Mouse (Mus musculus) stomach, embryonic 16.5 days (tissue): ENCODE measurements around the gene Plpp4. TPM values are rescaled to one million over a fixed set of nuclear protein-coding genes. Genes with fewer than 3 reads are reported as not detected.

ENCODE experiments used
- ATAC-seq: fragments of 200-750 bp; cut with Nextera tagmentation; 2 replicates; pipeline ENCODE4 v1.8.0; 2017; ENCODE audit warnings: moderate number of reproducible peaks, moderate TSS enrichment; ENCODE audit not compliant: insufficient read depth, low FRiP score
- H3K27ac ChIP-seq: fragments of 300-500 bp; sonication (generic); 2 replicates; pipeline ENCODE4 v1.5.1; 2014; ENCODE audit warnings: low read length
- H3K27me3 ChIP-seq: fragments of 300-500 bp; sonication (generic); 2 replicates; pipeline ENCODE4 v1.6.1; 2014; ENCODE audit warnings: low read length, control low read depth, mixed read lengths; ENCODE audit not compliant: control insufficient read depth, insufficient read depth
- H3K36me3 ChIP-seq: fragments of 300-500 bp; sonication (generic); 2 replicates; pipeline ENCODE4 v1.6.1; 2014; ENCODE audit warnings: low read length; ENCODE audit not compliant: control insufficient read depth, insufficient read depth
- H3K4me1 ChIP-seq: fragments of 300-500 bp; sonication (generic); 2 replicates; pipeline ENCODE4 v1.6.1; 2014; ENCODE audit warnings: low read length, control low read depth, mixed read lengths; ENCODE audit not compliant: control insufficient read depth, insufficient read depth
- H3K4me2 ChIP-seq: fragments of 300-500 bp; sonication (generic); 2 replicates; pipeline ENCODE4 v1.6.1; 2014; ENCODE audit warnings: low read depth, low read length, mixed read lengths
- H3K4me3 ChIP-seq: fragments of 300-500 bp; sonication (generic); replicated peaks from 2 replicates; pipeline ENCODE4 v1.5.1; 2014; ENCODE audit warnings: mild to moderate bottlenecking, low read length
- H3K9ac ChIP-seq: fragments of 300-500 bp; sonication (generic); 2 replicates; pipeline ENCODE4 v1.6.1; 2014; ENCODE audit warnings: low read length
- H3K9me3 ChIP-seq: fragments of 300-500 bp; sonication (generic); replicated peaks from 2 replicates; pipeline ENCODE4 v1.6.1; 2016; ENCODE audit warnings: low read length, control low read depth; ENCODE audit not compliant: control insufficient read depth
- WGBS: fragments of 180-500 bp; shearing (Covaris S2); extraction: QIAGEN DNeasy Blood & Tissue Kit; methylation state at CpG from one replicate; pipeline ENCODE4 v1.1.7; 2014; 5-methylcytosine and 5-hydroxymethylcytosine counted together
- polyA plus RNA-seq: library from polyadenylated mRNA; unstranded; fragments of >200 nt; fragmentation: Nextera tagmentation; extraction: Ambion mirVana; gene quantifications from 2 replicates; pipeline ENCODE4 v1.2.1, GENCODE M21; 2015

Plpp4 gene
- polyA plus RNA-seq: 0.50 and 0.54 TPM in 2 replicates

DNA sequence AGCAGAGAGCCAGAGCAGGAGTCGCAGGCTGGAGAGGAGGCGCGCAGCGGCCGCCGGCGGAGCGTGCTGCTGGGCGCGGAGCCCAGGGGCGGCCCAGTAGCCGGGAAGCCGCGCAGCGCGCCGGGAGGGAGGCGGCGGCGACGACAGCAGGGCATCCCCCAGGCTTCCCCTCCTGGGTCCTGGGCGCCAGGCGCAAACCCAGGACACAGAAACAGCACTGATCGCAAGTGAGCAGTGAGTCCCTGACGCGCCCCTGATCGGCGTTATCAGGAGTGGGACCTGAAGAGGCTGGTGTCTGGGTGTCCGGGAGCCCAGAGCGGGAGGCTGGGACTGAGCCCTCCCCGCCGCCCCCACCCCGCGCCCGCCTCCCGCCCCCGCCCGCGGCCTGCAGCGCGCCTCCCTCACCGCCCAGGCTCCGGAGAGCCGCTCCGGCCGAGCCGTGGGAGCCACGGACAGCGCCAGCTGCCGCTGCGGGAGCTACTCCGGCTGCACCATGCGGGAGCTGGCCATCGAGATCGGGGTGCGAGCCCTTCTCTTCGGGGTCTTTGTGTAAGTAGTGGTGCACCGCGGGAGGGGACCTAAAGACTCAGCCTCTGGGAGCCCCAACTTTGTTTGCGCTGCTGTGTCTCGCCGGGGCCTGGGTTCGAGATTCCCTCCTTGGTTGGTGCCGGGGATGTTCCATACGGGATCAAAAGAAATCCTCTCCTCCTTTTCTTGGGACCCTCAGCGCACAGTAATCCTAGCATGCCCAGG, at the start of gene Plpp4:
Plpp4 (plus strand) TSS at position 411 of the 753 bp plus-strand sequence.
- peak; percentile 78 for ATAC-seq
- H3K9me3 ChIP-seq: no peaks in the 10 kb centered on the region
- 0 out of 2 replicates have a peak, but pooled peaks cover 2% of the 10 kb centered on the region for H3K4me1 ChIP-seq
- no peaks in the 10 kb centered on the region for H3K36me3 ChIP-seq
- H3K27me3 ChIP-seq: peaks cover 29% of the 10 kb centered on the region
- 2% methylated on average over 63 of the region's 66 CpGs for WGBS
- no peak within 1 kb of the TSS for H3K27ac ChIP-seq
- H3K4me2 ChIP-seq: peak within 1 kb of the TSS; percentile 83
- peak within 1 kb of the TSS; percentile 46 for H3K4me3 ChIP-seq
- H3K9ac ChIP-seq: peak within 1 kb of the TSS; percentile 54; the same call in 1 of the 2 replicates

- H3K9ac ChIP-seq: no peak overlapping the region
- H3K27me3 ChIP-seq: no peaks in the 10 kb centered on the region
- ATAC-seq: peak; percentile 79
- 74% methylated on average over 10 of the region's 10 CpGs for WGBS
- H3K36me3 ChIP-seq: no peaks in the 10 kb centered on the region
- no peaks in the 10 kb centered on the region for H3K9me3 ChIP-seq
- H3K4me1 ChIP-seq: peaks cover 6% of the 10 kb centered on the region
- H3K4me2 ChIP-seq: no peak overlapping the region
- peak overlapping the region; percentile 60 for H3K27ac ChIP-seq
- no peak overlapping the region for H3K4me3 ChIP-seq
Measured at GRCm38 (mm10) chr7:129215926-129216543, 40.8 kb upstream of the Plpp4 start.

DNA sequence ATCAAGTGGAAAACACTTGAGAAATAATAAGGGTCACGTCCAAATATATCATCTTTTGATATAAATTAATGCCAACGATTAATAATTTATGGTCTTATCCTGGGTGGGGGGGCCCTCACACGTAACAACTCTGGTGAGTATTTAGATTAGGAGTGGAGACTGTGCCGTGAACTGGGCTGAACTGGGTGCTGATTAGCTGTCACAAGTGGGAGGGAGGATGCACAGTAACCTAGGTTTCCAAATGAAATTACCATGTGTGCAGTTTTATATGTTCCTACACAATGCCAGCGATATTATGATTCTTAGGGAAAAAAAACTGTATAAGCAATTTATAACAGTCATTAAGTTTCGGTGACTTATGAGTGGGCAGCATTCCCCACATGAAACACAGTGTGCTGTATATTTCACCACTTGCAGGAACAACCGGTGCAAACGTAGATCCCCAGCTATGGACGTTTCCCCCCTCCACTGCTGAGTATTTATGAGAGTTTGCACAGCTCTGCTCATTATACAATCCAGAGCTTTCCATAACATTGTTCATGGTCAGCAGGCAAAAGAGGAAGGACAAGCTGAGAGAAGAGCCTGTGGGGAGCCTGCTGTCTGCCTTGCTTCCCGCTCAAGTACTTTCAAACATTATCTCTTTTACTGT, 40.2 kb upstream of the Plpp4 start:
- Histone ChIP-seq H3K27me3 (no peaks in the 10 kb centered on the region), H3K4me3 (no peak overlapping the region), H3K9me3 (no peaks in the 10 kb centered on the region), H3K4me1 (peaks cover 6% of the 10 kb centered on the region), H3K27ac (0 out of 2 replicates have a peak overlapping the region, but pooled peaks have one; percentile 22), H3K9ac (no peak overlapping the region), H3K36me3 (no peaks in the 10 kb centered on the region), H3K4me2 (no peak overlapping the region)
- 52% methylated on average over 10 of the region's 10 CpGs for WGBS
- 0 out of 2 replicates have a peak, but pooled peaks have one; percentile 13 for ATAC-seq

DNA sequence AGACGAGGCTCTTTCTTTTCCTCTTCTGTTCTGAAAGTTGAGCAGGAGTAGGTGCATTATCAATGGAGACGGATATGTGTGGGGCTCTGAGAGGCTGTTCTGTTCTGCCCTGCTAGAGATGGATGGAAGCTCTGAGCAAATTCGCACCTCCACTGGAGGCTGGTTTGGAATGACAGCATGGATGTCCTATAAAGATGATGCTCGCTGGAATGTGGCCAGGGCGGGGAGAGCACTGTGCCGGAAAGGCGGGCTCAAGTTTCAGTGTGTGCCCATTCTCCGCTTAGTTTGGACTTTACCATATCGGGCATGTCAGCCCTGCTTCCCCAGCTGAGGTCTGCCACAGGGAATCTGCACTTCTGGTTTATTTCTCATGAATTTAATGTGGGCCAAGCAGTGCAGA, 35.9 kb upstream of the Plpp4 start:
- H3K36me3 ChIP-seq: no peaks in the 10 kb centered on the region
- H3K9me3 ChIP-seq: no peaks in the 10 kb centered on the region
- H3K4me1 ChIP-seq: peaks cover 2% of the 10 kb centered on the region; the same call in 1 of the 2 replicates
- WGBS: 59% methylated on average over 9 of the region's 9 CpGs
- H3K27ac ChIP-seq: no peak overlapping the region
- ATAC-seq: no peak
- H3K4me3 ChIP-seq: no peak overlapping the region
- no peak overlapping the region for H3K9ac ChIP-seq
- H3K4me2 ChIP-seq: no peak overlapping the region
- H3K27me3 ChIP-seq: no peaks in the 10 kb centered on the region

DNA sequence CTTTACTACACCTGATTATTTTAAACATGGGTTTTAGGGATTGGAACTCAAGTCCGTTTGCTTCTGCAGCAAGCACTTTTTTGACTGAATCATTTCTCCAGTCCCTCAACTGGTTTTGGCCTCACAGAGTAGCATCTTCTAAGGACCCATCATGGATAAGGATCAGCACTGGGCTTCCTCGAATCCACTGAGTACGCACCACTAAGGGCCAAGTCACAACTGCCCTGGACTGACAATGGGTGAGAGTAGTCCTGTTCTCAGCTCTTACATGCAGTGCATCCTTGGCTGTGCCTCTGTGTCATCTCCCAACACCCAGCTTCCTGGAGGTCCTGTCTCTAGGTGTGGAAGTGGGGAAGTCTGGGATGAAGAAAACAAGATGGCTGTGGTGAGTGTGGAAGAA, 35.2 kb upstream of the Plpp4 start:
- no peak overlapping the region for H3K9ac ChIP-seq
- WGBS: 92% methylated on average over 3 of the region's 3 CpGs

GRCm38 (mm10) chr7:129235410-129235809, 21.4 kb upstream of the Plpp4 start:
- no peaks in the 10 kb centered on the region for H3K36me3 ChIP-seq
- no peak overlapping the region for H3K4me2 ChIP-seq
- no peaks in the 10 kb centered on the region for H3K27me3 ChIP-seq
- H3K27ac ChIP-seq: no peak overlapping the region
- no peak overlapping the region for H3K9ac ChIP-seq
- H3K4me1 ChIP-seq: no peaks in the 10 kb centered on the region
- ATAC-seq: no peak
- H3K9me3 ChIP-seq: no peaks in the 10 kb centered on the region
- no peak overlapping the region for H3K4me3 ChIP-seq
- WGBS: 61% methylated on average over 2 of the region's 2 CpGs

More for the DNA sequence above, 35.2 kb upstream of the Plpp4 start:
- Histone ChIP-seq H3K4me2 (no peak overlapping the region), H3K4me3 (no peak overlapping the region), H3K27ac (no peak overlapping the region), H3K36me3 (no peaks in the 10 kb centered on the region), H3K27me3 (no peaks in the 10 kb centered on the region), H3K4me1 (0 out of 2 replicates have a peak, but pooled peaks cover 2% of the 10 kb centered on the region), H3K9me3 (no peaks in the 10 kb centered on the region)
- ATAC-seq: no peak

GRCm38 (mm10) chr7:129235995-129236394, 20.8 kb upstream of the Plpp4 start:
- no peak for ATAC-seq
- Histone ChIP-seq H3K27ac (no peak overlapping the region), H3K4me3 (no peak overlapping the region), H3K4me1 (no peaks in the 10 kb centered on the region), H3K27me3 (no peaks in the 10 kb centered on the region), H3K9ac (no peak overlapping the region), H3K9me3 (no peaks in the 10 kb centered on the region), H3K36me3 (no peaks in the 10 kb centered on the region), H3K4me2 (no peak overlapping the region)
- WGBS: 73% methylated on average over 5 of the region's 5 CpGs

GRCm38 (mm10) chr7:129250981-129251380, 5.8 kb upstream of the Plpp4 start:
- Histone ChIP-seq H3K4me3 (no peak overlapping the region), H3K36me3 (no peaks in the 10 kb centered on the region), H3K9me3 (no peaks in the 10 kb centered on the region), H3K27me3 (0 out of 2 replicates have a peak, but pooled peaks cover 4% of the 10 kb centered on the region), H3K9ac (no peak overlapping the region), H3K4me1 (no peaks in the 10 kb centered on the region), H3K4me2 (no peak overlapping the region), H3K27ac (no peak overlapping the region)
- no peak for ATAC-seq

- no peak overlapping the region for H3K27ac ChIP-seq
- no peak overlapping the region for H3K4me3 ChIP-seq
- no peak for ATAC-seq
- no peak overlapping the region for H3K9ac ChIP-seq
- peaks cover 27% of the 10 kb centered on the region for H3K27me3 ChIP-seq
- H3K4me1 ChIP-seq: 0 out of 2 replicates have a peak, but pooled peaks cover 2% of the 10 kb centered on the region
- H3K36me3 ChIP-seq: no peaks in the 10 kb centered on the region
- H3K9me3 ChIP-seq: no peaks in the 10 kb centered on the region
- H3K4me2 ChIP-seq: no peak overlapping the region
- 83% methylated on average over 6 of the region's 6 CpGs for WGBS
Measured at GRCm38 (mm10) chr7:129253406-129253805, 3.4 kb upstream of the Plpp4 start.
